Mouse (Mus musculus): ENCODE measurements around the gene Tbkbp1.

Gene Tbkbp1

DNA sequence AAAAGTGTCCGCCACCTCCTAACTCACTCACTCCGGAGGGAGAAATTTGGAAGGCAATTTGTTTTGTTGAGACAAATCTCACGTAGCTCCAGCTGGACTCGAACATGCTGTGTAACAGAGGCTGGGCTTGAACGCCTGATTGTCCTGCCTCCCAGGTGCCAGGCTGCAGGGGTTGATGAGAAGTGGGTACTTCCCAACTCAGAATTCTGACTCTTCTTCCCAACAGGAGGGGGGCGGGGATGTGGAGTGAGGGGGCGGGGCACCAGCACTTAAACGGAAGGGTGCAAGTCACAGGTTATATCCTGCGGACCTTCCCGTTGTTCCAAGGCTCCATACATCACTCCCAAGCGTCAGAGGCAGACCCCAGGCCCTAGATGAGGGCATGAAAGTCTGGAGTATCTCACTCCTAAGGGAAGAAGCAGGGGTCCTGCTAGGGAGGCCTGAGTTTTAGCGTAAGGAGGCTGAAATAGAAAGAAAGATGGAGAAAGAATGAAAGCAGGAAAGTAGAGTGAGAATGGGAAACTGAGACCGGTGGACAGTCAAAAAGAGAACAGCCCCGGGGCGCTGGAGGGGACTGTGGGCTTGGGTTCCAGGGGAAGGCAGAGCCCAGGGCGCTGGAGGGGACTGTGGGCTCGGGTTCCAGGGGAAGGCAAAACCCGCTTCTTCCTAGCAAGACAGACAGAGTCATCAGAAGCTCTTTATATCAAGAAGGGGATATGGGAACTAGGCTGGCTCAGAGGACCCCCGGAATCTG, 23.6 kb downstream of the Tbkbp1 start:
- no peak for DNase-seq (ENCODE audit: low read depth, low spot score)

DNA sequence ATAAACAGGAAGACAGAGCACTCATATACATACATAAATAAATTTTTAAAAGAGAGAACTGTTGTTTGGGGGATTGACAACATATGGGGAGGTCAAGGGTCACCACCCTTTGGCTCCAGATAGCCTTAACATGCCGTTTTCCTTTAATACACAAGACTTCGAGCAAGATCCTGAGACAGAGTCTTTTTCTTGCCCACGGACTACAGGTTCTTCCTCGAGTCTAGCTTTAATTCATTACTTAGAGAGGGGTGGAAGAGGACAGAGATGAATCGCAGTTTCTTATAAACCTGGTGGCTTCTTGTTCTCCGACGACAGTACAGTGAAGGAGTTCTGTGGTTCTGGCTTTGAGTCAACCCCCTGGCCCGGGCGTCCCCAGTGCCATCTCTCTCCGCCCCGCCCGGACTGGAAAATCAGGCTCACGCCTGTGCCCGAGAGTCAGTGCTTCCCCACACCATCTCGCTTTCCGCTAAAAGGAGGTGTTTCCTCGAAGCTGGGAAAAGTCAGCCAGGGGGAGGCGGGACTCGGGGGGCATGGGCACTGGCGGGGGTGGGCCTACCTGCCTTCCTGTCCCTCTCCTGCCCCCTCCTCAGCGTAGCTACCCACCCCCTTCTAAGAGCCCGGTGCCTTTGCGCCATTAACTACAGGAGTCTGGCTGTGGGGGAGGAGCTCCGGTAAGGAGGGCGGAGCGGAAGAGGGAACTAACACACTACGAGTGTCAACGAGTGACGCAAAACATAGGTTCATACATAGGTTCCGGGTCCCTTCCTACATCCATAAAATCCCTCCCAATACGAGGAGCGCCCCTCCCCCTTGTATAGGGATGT, 24.4 kb downstream of the Tbkbp1 start:
- no peak for DNase-seq (ENCODE audit: low read depth, low spot score)

DNA sequence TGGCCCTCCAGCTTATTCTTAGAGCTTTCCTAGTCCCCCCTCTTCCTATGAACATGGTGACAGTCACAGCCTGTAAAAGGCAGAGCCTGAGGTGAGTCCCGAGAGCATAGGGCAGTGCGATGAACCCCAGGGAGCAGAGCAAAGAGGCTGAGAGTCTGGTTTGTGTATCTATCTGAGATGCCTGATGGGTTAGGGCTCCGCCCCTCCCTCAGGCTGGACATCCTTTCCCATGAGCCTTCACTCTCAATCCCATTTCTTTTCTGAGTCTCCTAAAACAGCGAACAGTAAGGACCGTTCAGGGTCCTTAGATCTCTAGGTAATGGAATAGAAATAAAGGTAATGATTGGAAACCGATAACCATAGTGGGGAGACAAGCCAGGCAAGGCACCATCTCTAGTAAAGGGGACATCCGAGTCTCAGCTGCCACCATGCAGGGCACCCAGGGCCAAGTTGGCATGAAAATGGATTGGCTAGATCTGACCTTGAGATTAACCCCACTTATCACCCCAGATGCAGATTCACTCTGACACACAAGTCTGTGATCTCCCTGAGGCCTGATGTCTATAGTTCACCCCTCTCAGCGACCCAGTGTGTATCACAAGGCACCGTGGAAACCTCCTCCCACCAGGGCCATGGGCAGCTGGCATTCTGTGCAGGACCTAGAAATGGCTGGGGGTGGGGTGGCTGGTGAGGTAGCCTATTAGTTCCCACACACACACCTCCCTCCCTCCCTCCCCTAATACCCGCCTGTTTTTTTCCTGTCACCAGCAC, 26.8 kb downstream of the Tbkbp1 start:
- no peak for DNase-seq (ENCODE audit: low read depth, low spot score)

DNA sequence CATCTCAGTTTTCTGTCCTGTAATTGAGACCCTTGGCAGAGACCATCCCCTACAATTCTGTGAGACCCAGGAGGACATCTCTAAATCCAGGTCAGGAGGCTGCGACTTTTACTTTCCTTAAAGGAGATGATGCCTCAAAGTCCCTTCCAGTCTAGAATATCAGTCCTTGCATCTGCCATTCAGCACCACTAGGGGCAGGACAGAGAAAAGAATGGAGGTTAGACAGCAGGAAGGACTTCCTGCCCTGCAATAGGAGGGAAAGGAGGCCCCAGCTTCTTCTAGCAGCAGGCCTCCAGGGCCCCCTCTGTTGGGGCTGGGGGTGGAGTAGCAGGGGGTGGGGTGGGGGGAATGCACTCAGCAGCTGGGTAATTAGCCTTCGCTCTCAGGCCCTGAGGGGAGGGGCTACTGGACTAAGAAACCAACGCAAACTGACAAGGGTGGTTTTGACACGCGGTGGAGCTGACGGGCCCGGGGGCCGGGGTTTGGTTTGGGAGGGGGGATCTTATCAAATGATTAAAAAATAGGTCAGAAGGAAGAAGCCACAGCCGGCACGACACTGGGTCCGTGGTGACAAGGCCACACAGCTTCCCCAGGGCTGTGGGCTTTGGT, 27.9 kb downstream of the Tbkbp1 start:
- no peak for DNase-seq (ENCODE audit: low read depth, low spot score)

DNA sequence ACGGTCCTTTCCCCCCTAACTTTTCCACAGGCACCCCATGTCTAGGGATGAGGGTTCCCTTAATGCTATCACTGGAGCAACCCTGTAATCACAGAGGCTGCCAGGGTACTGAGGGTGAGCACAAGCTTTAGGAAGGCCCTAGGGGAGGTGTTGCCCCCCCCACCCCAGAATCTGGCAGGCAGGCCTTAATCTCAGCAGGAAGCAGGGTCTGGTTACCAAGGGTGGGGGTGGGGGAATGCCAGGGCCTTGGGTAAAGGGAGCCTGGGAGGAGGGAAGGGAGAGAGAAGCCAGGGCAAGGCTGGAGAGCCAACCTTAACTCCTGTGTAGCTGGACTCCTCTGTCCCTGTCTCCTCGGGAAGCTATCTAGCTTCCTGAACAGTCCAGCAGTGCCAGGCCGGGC, 30.7 kb downstream of the Tbkbp1 start:
- no peak for DNase-seq (ENCODE audit: low read depth, low spot score)

DNA sequence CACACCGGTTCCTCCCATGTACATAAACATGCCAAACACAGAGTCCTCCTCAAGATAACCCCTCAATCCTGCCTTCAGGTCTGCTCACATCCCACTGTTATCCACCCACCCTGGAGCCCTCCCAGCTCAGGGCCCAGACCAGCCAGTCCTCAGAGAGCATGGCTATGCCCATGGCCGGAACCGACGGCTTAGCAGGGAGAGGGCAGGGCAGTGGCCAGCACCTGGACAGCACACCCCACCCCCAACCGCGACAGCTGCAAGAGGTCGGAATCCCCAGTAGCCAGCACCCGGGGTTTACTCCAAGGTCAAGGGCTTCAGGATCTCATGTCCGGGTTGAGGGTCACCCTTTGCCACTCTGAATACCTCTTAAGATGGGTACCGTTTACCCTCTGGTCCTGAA, 31.1 kb downstream of the Tbkbp1 start:
- DNase-seq (ENCODE audit: low read depth, low spot score) = no peak

DNA sequence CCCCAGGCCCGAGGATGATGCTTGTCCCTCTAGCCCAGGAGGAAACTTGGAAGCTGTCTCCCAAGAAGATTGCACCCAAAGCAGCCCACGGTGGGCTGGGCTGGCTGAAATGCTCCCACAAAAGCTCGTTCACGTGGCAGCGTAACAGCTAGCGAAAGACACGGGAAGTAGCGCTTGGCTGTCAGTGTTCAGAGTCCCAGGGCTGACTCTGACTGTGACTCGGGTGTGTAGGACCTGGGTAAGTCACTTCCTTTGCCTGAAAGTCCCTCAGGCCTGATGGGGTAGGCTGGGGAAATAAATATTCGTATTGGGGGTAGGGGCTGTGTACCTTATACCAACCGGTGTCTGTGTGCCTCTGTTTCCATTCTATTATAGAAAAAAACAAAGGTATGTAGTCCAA, 35.5 kb downstream of the Tbkbp1 start:
- no peak for DNase-seq (ENCODE audit: low read depth, low spot score)

DNA sequence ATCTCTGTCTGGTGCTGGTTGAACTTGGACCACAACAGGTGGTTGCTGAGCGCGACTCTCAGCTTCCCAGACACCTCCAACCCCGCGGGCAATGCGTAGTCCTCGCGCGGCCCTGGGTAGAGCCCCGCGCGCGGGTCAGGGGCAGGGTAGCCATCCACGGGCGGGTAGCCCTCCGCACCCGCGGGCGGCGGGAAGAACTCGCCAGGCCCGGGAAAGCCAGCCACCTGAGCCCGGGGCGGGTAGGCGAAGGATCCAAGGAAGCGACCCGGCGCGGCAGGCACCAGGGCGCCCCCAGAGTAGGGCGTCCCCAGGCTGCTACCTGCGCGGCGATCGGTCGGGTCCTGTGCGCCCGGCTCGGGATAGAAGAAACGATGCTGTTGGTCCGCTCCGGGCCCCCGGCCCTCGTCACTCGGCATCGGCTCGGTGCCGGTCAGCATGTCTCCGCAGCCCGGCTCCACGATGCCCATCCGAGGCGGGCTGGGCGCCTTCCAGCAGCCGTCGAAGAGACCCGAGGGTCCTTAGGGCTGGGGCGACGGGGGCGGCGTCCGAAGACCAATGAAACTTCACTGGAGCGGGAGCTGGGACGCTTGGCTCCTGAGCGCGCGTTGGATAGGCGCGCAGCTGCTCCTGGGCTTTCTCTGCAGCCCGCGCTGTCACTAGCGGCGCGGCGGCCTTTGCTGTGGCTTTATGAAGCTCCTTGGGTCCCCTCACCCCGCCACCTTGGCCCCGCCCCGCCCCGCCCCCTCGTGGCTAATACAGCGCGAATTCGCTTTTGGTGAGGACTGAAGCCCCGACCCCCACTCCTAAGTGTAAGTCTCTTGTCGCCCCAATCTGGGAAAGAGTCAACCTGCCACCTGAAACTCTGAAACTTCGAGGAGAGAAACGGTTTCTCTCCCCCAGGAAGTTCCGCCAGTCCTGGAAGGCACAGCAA, 36.4 kb downstream of the Tbkbp1 start, which contains the start of gene Tbx21:
Gene Tbx21 (minus strand): TSS at position 661 of the 931 bp plus-strand sequence.
- DNase-seq (ENCODE audit: low read depth, low spot score) = no peak

DNA sequence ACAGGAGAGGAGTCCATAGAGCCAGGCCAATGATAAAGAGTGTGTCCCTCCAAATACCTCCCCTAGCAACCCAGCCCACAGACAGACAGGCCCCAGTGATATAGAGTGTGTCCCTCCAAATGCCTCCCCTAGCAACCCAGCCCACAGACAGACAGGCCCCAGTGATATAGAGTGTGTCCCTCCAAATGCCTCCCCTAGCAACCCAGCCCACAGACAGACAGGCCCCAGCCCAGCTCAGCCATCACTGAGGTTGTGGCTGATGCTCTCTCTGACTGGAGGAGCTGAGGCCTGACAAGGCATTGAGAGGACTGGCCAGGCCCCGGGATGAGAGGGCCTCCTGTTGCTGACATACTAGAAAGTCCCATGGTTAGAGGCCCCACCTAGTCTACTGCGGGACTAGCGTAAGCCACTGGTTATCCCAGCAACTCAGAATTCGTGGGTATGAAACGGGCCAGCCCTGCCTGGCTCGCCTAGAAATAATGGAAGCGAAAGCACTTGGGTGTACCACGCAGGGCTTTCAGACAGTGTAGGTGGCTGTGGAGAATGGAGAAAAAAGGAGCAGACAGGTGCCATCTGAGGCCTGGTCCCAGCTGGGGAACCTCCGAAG, 38.7 kb downstream of the Tbkbp1 start:
- no peak for DNase-seq (ENCODE audit: low read depth, low spot score)

DNA sequence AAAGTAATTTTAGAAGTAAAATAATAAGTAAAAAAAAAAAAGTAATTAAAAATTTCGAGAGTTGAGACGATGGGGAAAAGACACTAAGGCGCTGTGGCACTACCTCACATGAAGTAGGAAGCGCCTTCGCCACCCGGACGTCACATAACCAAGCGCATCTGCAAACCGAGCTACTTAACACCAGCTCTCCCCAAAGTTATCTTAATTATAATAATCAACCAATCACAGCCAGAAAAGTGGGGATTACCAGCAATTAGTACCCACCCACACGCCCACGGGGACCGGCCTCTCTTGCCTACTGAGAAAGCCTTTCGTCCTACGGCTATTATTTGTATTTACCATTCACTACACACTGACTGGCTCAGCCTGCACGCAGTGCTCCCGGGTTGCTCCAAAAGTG, 42.3 kb downstream of the Tbkbp1 start:
- DNase-seq (ENCODE audit: low read depth, low spot score) = no peak

DNA sequence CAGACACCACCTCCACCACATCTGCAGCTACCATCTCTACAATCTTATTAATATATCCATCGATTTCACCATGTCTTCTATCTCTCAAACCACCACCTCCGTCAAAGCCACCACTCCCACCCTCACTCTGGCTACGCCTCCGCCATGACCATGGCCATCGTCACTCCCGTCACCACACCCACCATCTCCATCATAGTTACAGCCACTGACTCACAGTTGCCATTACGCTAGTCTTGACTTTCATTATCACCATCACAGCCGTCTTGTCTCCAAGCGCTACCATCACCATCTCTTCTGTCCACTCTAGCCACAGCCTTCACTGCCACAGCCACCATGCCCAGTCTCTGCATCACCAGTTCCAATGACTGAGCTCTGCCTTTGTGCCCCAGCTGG, 47.2 kb downstream of the Tbkbp1 start:
- DNase-seq (ENCODE audit: low read depth, low spot score) = no peak

DNA sequence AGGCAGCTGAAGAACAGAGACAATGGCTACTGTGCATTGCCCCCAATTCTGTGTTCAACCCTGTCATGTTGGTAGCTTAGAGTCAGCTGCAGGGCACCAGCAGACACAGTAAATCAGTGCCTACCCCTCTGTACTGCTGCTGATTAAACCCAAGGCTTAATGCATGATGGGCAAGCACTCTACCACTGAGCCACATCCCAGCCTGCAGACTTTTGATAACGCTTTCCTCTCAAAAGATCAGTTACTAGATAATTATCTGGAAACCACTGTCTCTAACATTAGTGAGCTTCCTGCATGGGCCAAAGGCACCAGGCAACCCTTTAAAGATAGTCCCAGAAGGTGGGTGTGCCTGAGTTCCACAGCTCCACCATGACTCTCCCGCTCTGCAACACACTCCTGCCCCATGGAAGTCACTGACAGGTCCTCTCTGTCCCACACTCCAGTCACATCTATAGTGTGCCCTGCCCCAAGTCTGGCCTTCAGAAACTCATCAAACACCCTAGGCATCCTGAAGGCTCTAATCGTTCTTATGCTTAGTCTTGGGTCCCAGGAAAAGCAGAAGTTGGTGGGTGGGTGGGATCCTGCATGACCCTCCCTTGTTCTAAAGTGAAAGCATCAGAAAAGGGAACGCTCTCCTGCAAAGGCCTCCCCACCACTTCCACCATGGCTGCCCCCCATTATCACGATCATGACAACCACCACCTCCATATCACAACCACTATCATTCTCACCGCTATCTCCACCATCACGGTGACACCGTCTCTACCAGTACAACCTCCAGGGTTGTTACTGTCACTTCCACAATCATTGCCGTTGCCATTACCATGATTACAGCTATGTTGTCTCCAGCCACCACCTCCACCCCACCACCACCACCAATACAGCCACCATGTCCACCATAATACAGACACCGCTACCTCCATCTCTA, 47.9 kb downstream of the Tbkbp1 start:
- no peak for DNase-seq (ENCODE audit: low read depth, low spot score)

DNA sequence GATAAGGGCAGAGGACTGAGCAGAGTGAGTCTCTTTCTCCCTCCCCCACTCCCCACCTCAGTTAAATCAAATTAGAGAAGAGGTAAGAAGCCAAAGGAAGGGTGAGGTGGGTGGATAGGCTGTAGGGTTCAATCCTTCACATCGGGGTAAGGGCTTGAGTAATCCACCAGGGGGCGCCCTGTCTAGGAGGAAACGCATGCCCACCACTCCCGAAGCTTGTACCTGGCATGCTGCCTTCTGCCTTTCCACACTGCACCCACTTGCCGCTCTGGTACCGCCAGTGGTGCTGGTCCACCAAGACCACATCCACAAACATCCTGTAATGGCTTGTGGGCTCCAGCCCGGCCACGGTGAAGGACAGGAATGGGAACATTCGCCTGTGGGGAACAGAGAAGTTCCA, 49.6 kb downstream of the Tbkbp1 start:
- DNase-seq (ENCODE audit: low read depth, low spot score) = peak; percentile 63

DNA sequence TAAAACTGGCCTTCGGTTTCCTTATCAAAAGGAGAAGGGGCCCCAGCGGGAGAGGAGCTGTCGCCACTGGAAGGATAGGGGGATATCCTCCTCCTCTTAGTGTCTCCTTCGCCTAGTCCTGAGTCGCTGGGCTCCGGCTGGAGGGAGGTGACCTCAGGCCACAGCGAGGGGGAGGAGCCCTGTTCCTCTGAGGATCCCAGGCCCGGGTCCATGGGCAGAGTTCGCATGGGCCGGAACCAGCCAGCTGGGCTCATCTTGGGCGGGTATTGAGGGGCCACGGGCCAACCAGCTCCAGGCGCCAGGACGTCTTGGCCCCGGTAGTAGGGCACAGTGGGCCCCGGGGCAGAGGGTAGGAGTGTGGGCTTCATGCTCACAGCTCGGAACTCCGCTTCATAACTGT, 52.5 kb downstream of the Tbkbp1 start:
- no peak for DNase-seq (ENCODE audit: low read depth, low spot score)

DNA sequence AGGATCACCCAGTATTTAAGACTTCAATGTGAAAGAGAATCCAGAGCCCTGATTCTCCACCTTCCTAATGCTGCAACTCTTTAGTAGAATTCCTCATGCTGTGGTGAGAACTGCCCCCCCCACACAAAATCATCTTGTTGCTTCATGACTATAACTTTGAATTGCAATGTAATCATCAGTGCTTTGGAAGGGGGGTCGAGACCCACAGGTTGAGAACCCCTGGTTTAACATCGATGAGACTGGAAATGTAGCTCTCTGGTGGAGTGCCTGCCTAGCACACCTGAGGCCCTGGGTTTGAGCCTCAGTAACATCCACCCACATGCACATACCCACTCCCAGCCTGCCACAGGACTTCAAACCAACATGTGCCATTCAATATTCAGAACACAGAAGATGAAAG, 56.7 kb downstream of the Tbkbp1 start:
- no peak for DNase-seq (ENCODE audit: low read depth, low spot score)

DNA sequence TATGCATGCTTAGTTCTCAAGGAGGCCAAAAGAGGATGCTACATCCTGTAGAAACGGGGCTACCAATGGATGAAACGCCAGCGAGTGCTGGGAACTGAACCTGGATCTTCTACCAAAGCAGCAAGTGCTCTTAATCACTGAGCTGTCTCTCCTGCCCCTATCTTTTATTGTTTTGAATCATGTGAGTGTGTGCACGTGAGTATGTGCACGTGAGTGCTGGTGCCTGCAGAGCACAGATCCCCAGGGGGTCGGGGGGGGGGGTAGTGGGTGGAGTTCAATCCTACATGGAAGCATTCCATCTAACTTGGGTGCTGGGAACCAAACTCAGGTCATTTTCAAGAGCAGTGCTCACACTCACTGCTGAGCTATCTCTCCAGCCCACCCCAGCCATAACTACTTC, 64.9 kb downstream of the Tbkbp1 start:
- DNase-seq (ENCODE audit: low read depth, low spot score) = no peak

All from mesoderm, embryonic 11.5 days (tissue).